Mouse (Mus musculus) lung, embryonic 14.5 days (tissue): ENCODE measurements at regions not wholly inside any gene's neighbourhood (a gene's known extent, or its start where the extent isn't known, plus 50 kb on each side); places are given as distances from the start of the nearest gene placed in this dataset.

ENCODE experiments used
- ATAC-seq: fragments of 200-750 bp; cut with Nextera tagmentation; 2 replicates; pipeline ENCODE4 v1.8.0; 2017; ENCODE audit warnings: mild to moderate bottlenecking, moderate TSS enrichment, moderate library complexity; ENCODE audit not compliant: insufficient read depth
- DNase-seq: peaks from one replicate; pipeline ENCODE4 v3.0.0-alpha.2; 2015
- H3K27ac ChIP-seq: fragments of 300-500 bp; sonication (generic); 2 replicates; pipeline ENCODE4 v1.5.1; 2014; ENCODE audit warnings: low read depth, mild to moderate bottlenecking, moderate library complexity
- H3K27me3 ChIP-seq: fragments of 300-500 bp; sonication (generic); 2 replicates; pipeline ENCODE4 v1.6.1; 2014; ENCODE audit warnings: low read length, control low read depth; ENCODE audit not compliant: insufficient read depth
- H3K36me3 ChIP-seq: fragments of 300-500 bp; sonication (generic); 2 replicates; pipeline ENCODE4 v1.6.1; 2014; ENCODE audit warnings: control low read depth; ENCODE audit not compliant: insufficient read depth
- H3K4me1 ChIP-seq: fragments of 300-500 bp; sonication (generic); 2 replicates; pipeline ENCODE4 v1.6.1; 2014; ENCODE audit warnings: antibody characterized with exemption, control low read depth; ENCODE audit not compliant: insufficient read depth
- H3K4me2 ChIP-seq: fragments of 300-500 bp; sonication (generic); 2 replicates; pipeline ENCODE4 v1.6.1; 2014; ENCODE audit warnings: mild to moderate bottlenecking
- H3K4me3 ChIP-seq: fragments of 300-500 bp; sonication (generic); 2 replicates; pipeline ENCODE4 v1.5.1; 2014; ENCODE audit warnings: low read depth, low read length
- H3K9ac ChIP-seq: fragments of 300-500 bp; sonication (generic); 2 replicates; pipeline ENCODE4 v1.6.1; 2014
- H3K9me3 ChIP-seq: fragments of 300-500 bp; sonication (generic); 2 replicates; pipeline ENCODE4 v1.6.1; 2016; ENCODE audit warnings: low read depth, low read length, control low read depth
- CTCF ChIP-seq: IDR thresholded peaks from 2 replicates; pipeline ENCODE4 v1.5.1; 2016; ENCODE audit warnings: antibody characterized with exemption, low read depth
- whole genome bisulfite sequencing: fragments of 180-500 bp; shearing (Covaris S2); extraction: QIAGEN DNeasy Blood & Tissue Kit; methylation state at CpG from one replicate; pipeline ENCODE4 v1.1.7; 2014; 5-methylcytosine and 5-hydroxymethylcytosine counted together

DNA sequence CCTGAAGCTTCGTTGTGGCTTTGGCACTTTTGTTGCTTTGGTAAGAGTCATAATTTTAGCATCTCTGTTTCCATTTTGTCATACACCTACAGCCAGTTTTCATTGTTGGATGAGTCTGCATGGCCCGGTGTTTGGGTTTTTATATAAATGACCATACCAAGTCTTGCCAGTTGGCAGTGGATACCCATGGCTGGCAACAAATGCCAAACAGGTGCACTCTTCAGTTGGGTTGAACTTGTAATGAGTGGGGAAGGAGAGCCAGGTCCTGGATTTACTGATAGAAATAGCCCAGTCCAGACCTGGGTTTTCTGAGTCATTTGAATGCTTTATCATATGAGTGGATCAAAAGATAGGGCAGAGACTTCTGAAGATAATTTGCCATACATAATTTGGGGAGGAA is 64.3 kb upstream of the Slc24a3 start:
- H3K9me3 ChIP-seq = no peaks in the 10 kb centered on the region
- no peaks in the 10 kb centered on the region for H3K4me1 ChIP-seq

DNA sequence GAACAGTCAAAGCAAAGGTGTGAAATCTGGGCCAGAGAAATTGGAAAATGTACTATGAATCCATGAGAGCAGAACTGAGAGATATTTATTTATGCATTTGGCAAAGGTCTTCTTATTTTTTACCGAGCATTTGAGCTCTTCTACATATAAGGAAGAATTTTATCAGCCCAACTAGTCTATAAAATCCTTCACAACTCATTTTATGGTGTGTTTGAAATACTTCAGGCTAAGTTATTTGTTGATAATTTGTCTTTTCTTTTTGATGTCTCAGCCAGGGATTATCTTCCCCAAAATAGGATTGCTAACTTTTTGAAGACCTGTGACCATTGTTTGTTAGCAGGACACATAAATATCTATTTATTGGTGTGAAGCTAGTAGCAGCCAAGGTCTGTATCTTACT is 55.9 kb upstream of the Slc24a3 start:
- H3K9me3 ChIP-seq = no peaks in the 10 kb centered on the region
- H3K4me2 ChIP-seq = no peak overlapping the region
- ATAC-seq = peak; percentile 64; the same call in 1 of the 2 replicates
- TF ChIP-seq CTCF = no peak
- H3K27me3 ChIP-seq = no peaks in the 10 kb centered on the region
- H3K4me3 ChIP-seq = no peak overlapping the region
- peak; percentile 77 for DNase-seq
- WGBS = 26% methylated on average over 1 of the region's 1 CpGs
- no peak overlapping the region for H3K27ac ChIP-seq
- H3K36me3 ChIP-seq = no peaks in the 10 kb centered on the region
- H3K4me1 ChIP-seq = 0 out of 2 replicates have a peak, but pooled peaks cover 3% of the 10 kb centered on the region
- H3K9ac ChIP-seq = no peak overlapping the region

More for the DNA sequence above, 64.3 kb upstream of the Slc24a3 start:
- Histone ChIP-seq H3K27me3 (no peaks in the 10 kb centered on the region), H3K4me3 (no peak overlapping the region), H3K36me3 (no peaks in the 10 kb centered on the region), H3K4me2 (no peak overlapping the region), H3K27ac (no peak overlapping the region), H3K9ac (no peak overlapping the region)
- DNase-seq (no peak), ATAC-seq (no peak)
- WGBS = 85% methylated on average over 2 of the region's 2 CpGs
- TF ChIP-seq CTCF = no peak

DNA sequence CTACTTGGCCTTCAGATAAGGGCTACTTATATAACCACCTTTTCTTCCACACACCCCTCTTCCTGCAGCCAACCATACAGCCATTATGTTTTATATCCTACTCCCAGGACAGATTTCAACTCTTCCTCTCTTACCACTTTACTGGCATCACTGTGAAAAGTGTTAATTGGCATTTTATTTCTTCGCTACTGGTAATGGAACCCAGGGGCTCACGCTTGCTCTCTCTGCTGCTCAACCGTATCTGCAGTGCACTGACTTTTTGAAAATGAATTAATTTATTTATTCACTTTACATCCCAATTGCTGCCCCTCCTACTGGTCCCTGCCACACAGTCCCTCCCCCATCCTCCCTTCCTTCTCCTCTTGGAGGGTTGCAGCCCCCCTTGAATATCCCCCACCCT is 52.5 kb upstream of the Slc24a3 start:
- ATAC-seq = no peak
- 94% methylated on average over 3 of the region's 3 CpGs for WGBS

More for the DNA sequence above, 52.5 kb upstream of the Slc24a3 start:
- Histone ChIP-seq H3K27ac (no peak overlapping the region), H3K9ac (no peak overlapping the region), H3K4me1 (0 out of 2 replicates have a peak, but pooled peaks cover 3% of the 10 kb centered on the region), H3K36me3 (no peaks in the 10 kb centered on the region), H3K4me2 (no peak overlapping the region), H3K27me3 (no peaks in the 10 kb centered on the region), H3K9me3 (no peaks in the 10 kb centered on the region), H3K4me3 (no peak overlapping the region)
- no peak for DNase-seq
- TF ChIP-seq CTCF = no peak
